Mouse (Mus musculus): ENCODE measurements around the gene Tspan14. TPM values are rescaled to one million over a fixed set of nuclear protein-coding genes. Genes with fewer than 3 reads are reported as not detected.
A peak's percentile ranks its signal among the peaks of the same experiment; 100 is the strongest.

The Tspan14 gene
- total RNA-seq, 2 experiments from 2014 or later = 31.5 to 37.3 TPM

DNA sequence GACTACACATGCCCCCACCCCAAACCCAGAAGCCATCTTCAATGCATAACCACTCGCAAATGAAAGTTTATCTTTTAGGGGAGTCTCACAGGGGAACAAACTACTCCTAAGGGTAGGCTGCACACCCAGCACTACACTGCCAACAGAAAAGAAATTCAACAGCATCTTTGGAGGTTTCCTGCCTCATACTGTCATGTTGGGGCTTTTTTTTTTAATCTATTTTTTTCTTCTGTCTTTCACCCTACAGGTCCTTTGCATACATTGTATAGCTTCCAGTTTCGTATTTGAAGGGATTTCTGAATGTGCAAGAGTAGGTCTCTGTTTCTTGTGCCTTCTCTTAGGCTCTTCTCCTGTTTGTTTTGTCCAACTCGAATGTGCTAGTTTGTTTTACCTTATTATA lies 14.3 kb downstream of the Tspan14 start:
- DNase-seq = no peak

- no peak for DNase-seq
Measured at GRCm38 (mm10) chr14:40949730-40950614, 16.6 kb downstream of the Tspan14 start.

DNA sequence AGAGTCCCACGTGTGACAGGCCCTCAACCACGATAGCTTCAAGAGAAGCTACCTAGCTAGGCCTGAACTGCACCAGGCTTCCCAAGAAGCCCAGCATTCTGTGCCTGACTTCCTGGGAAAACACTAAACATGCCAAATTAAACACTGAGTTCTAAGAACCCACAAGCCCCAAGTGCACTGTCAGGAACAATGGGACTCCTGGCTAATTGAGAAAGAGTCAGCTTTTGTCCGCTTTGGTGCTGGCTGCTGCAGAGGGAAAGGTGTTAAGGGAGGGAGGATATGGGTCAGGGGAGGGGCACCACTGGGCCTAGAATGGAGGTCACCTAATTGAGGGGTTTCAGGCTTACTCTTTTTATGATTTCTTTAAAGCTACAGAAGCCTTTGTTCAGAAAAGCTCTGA lies 17.6 kb downstream of the Tspan14 start:
- no peak for DNase-seq

DNA sequence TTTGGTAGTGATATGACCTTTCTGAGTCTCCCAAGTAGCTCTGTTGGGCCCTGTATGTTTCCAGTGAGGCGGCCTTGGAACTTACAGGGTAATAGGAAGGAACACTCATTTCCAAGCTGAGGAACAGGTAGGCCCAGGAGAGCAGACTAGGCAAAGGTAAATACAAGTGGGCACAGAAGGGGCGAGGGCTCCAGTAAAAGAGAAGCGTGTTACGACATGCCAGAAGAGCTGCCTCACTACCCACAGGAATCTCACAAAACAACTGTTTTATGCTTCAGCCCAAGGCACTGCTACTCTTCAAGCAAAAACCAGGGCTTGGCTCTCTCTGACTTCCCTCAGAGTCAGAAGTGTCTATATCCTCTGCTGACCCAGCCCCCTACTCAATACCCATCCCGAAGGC lies 18.1 kb downstream of the Tspan14 start:
- no peak for DNase-seq

- peak in 1 of 2 experiments; percentile 22 for DNase-seq
Measured at GRCm38 (mm10) chr14:40947431-40948394, 18.9 kb downstream of the Tspan14 start.

DNA sequence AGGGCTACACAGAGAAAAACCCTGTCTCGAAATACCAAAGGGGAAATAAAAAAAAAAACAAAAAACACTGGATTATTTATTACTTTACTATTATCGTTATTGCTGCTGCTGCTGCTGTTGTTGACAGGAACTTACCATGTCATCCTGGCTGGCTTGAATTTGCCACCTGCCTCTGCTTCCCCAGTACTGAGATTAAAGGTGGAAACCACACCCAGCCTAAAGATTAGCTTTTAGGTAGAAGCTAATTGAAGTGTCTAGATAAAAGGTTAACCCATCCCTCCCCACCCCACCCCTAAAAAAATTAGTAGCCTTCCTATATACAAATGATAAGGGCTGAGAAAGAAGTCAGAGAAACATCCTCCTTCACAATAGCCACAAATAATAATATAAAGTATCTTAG lies 22.8 kb downstream of the Tspan14 start:
- no peak for DNase-seq

DNA sequence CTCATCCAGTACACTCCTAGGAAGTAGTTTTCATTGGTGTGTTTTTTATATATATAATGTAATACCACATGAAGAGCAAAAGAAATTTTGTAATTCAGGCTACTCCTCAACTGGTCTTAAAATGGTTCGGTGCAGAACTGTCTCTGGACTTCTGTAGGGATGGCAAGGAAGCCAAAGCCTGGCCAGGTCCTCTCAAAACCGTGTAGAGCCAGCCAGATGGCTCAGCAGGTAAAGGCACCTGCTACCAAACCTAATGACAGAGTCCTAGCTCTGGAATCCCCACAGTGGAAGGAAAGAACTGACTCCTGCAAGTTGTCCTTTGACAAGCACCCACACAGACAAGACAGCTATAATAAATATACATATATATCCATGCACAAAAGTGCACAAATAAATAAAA lies 24.2 kb downstream of the Tspan14 start:
- DNase-seq = no peak

DNA sequence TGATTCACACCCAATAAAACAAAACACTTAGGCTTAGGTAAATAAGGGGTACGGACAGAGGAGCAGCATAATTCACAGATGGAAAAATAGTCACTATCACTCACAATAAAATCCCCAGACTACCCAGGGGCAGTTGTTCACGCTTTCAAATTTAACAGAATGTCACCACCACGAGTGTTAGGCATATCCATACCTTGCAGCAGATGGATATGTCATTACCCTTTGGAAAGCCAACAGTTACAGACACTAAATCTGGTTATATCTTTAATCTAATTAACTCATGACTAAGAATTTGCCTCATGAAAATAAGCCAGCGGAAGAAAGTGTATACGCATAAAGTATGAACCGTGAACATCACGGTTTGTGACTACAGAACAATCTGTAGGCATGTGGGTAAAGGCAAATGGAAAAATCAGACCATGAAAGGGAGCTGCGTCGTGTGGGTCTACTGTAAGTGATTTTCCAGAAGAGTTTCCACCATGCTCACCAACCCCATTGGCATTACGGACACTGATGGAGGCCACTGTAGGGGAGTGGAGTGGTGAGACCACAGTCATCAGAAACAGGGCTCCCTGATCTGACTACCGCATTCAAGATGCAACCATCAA lies 28.1 kb downstream of the Tspan14 start:
- DNase-seq = no peak

GRCm38 (mm10) chr14:40937052-40937451 lies 29.6 kb downstream of the Tspan14 start:
- no peak for DNase-seq

GRCm38 (mm10) chr14:40935481-40935880 lies 31.1 kb downstream of the Tspan14 start:
- DNase-seq = no peak

DNA sequence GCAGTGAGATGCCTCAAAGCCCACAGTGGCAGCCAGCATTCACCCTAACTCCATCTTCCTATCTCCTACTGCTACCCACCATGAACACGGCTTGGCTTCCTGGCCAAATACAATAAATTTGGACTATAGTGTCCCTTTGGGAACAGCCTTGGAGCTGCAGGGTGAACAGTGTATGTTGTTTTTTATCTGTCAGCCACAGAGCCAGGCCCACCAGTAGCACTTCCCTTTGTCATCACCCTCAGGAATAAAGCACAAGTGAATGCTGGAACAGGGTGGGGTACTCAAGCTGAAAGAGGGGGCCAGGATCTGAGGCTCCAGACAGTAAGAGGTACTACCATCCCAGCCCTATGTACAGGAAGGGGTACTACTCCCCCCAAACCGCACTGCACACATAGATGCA lies 31.6 kb downstream of the Tspan14 start:
- DNase-seq = no peak

GRCm38 (mm10) chr14:40933328-40933727 lies 33.3 kb downstream of the Tspan14 start:
- no peak for DNase-seq

GRCm38 (mm10) chr14:40932225-40932624 lies 34.4 kb downstream of the Tspan14 start:
- no peak for DNase-seq

- peak in 1 of 2 experiments; percentile 40 for DNase-seq
Measured at GRCm38 (mm10) chr14:40931115-40931829, 35.3 kb downstream of the Tspan14 start.

- DNase-seq = no peak
Measured at GRCm38 (mm10) chr14:40929943-40930342, 36.7 kb downstream of the Tspan14 start.

DNA sequence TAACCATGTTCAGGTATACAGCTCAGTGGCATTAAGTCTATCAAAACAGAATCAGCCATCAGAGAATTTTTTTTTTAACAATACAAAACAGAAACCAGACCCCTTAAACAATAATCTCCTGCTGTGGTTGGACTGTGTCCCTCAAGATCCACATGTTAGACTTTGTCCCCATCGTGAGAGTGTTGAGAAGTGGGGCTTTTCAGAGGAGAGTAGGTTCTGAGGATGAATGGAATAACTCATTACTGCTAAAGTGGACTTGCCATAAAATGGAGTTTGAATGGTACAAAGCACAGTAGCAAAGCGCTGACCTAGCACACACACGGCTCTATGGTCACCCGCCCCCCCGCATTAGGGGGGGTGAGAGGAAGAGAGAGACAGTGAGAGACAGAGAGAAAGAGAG lies 37.7 kb downstream of the Tspan14 start:
- DNase-seq = no peak

DNA sequence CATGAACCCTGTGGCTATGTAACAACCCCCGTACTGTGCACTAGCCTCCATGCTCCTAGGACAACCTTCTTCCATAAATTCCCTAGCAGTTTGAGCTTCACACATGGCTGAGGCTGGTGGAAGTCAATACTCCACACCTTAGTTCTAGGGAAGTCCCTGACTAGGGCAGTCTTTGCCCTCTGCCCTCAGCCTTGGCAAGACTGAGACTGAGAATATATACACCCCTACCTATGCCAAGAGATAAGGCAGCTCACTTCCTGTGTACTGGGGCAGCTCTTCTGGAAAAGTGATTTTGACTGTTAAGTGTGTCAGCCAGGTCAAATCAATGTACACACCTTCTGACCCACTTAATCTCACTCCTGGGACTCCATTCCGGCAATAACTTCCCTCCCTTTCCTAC lies 39.6 kb downstream of the Tspan14 start:
- no peak for DNase-seq

DNA sequence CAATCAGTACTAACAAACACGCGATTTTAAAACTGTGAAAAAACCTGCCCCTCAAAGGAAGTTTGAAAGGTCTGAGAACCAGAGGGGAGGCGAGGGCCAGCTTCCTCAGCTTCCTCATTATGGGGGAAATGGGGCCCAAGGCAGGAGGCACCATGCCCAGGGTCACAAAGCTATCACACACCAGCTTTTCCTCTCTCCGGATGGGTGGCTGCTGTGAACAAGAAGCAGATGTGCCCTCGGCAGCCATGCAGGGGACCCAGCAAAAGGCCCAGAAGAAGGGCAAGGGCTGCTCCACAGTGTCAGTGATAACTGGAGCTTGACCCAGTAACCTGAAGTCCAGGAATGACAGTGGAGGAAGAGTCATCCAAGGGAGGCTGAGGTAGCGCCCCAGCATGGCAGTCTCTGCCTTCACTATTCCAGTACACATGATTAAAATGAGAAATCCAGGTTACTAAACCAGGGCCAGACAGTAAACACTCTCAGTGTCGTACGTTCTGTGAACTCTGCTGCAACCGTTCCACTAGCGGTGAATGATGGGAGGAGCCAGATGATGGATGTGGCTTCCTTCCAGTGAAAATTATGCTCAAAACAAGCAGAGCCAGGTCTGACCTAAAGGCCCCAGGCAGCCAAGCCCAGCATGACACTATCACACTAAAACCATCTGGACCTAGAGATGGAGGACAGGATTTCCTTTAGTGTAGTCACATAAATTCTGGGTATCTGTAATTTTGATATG lies 42.1 kb downstream of the Tspan14 start:
- DNase-seq = peak in 1 of 2 experiments; percentile 29

DNA sequence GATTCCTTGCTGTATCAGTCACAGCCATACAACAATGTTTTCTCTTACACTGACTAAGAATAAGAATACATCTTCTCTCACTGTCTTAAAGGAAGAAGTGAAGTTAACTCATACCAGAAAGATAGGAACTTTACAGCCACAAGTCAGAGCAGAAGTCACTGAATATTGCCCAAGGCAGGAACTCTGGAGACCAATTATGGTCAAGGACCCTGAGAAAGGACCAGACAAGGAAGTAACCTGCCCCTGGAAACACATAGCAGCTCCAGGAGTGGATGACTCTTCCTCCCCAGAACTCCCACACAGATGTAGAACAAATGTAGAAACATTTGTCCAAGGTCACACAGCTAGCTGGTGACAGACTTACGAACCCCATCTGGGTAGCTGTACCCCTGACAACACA lies 45.4 kb downstream of the Tspan14 start:
- DNase-seq = no peak

- no peak for DNase-seq
Measured at GRCm38 (mm10) chr14:40919521-40919920, 47.1 kb downstream of the Tspan14 start.

- DNase-seq = no peak
Measured at GRCm38 (mm10) chr14:40918477-40918876, 48.1 kb downstream of the Tspan14 start.

Measured in adrenal gland, postnatal 36 days (tissue).